Mouse (Mus musculus): ENCODE measurements around the gene Cib4.

Cib4 gene

GRCm38 (mm10) chr5:30518108-30518507 lies 27.5 kb downstream of the Cib4 start:
- no peak for DNase-seq (ENCODE audit: low read depth, low spot score)

- DNase-seq (ENCODE audit: low read depth, low spot score): peak; percentile 29
These were observed 29.3 kb downstream of the Cib4 start for GRCm38 (mm10) chr5:30516376-30516775.

- DNase-seq (ENCODE audit: low read depth, low spot score): no peak
These were observed 32.5 kb downstream of the Cib4 start for GRCm38 (mm10) chr5:30513111-30513510.

- no peak for DNase-seq (ENCODE audit: low read depth, low spot score)
These were observed 48.3 kb downstream of the Cib4 start for GRCm38 (mm10) chr5:30497299-30497698.

GRCm38 (mm10) chr5:30496821-30497220 lies 48.8 kb downstream of the Cib4 start:
- DNase-seq (ENCODE audit: low read depth, low spot score): no peak

GRCm38 (mm10) chr5:30495288-30495687 lies 50.3 kb downstream of the Cib4 start:
- no peak for DNase-seq (ENCODE audit: low read depth, low spot score)

GRCm38 (mm10) chr5:30494606-30495005 lies 51.0 kb downstream of the Cib4 start:
- no peak for DNase-seq (ENCODE audit: low read depth, low spot score)

- DNase-seq (ENCODE audit: low read depth, low spot score): no peak
These were observed 51.9 kb downstream of the Cib4 start for GRCm38 (mm10) chr5:30493723-30494122.

GRCm38 (mm10) chr5:30490845-30491244 lies 54.8 kb downstream of the Cib4 start:
- DNase-seq (ENCODE audit: low read depth, low spot score): no peak

- DNase-seq (ENCODE audit: low read depth, low spot score): no peak
These were observed 55.4 kb downstream of the Cib4 start for GRCm38 (mm10) chr5:30490215-30490614.

GRCm38 (mm10) chr5:30485136-30485535 lies 60.5 kb downstream of the Cib4 start:
- DNase-seq (ENCODE audit: low read depth, low spot score): no peak

- no peak for DNase-seq (ENCODE audit: low read depth, low spot score)
These were observed 61.0 kb downstream of the Cib4 start for GRCm38 (mm10) chr5:30484591-30484990.

- no peak for DNase-seq (ENCODE audit: low read depth, low spot score)
These were observed 62.1 kb downstream of the Cib4 start for GRCm38 (mm10) chr5:30483533-30483932.

- peak; percentile 64 for DNase-seq (ENCODE audit: low read depth, low spot score)
These were observed 63.3 kb downstream of the Cib4 start for GRCm38 (mm10) chr5:30482319-30482718.

- DNase-seq (ENCODE audit: low read depth, low spot score): peak; percentile 34
These were observed 69.1 kb downstream of the Cib4 start for GRCm38 (mm10) chr5:30476534-30476933.

GRCm38 (mm10) chr5:30472148-30472547 lies 73.5 kb downstream of the Cib4 start:
- no peak for DNase-seq (ENCODE audit: low read depth, low spot score)

GRCm38 (mm10) chr5:30470454-30470853 lies 75.2 kb downstream of the Cib4 start:
- DNase-seq (ENCODE audit: low read depth, low spot score): no peak

GRCm38 (mm10) chr5:30466315-30466714 lies 79.3 kb downstream of the Cib4 start:
- no peak for DNase-seq (ENCODE audit: low read depth, low spot score)

- DNase-seq (ENCODE audit: low read depth, low spot score): no peak
These were observed 79.8 kb downstream of the Cib4 start, which contains the start of gene 1700001C02Rik for GRCm38 (mm10) chr5:30465861-30466260. Gene 1700001C02Rik, plus strand, starts transcription at chr5:30466047.

- DNase-seq (ENCODE audit: low read depth, low spot score): no peak
These were observed 83.8 kb downstream of the Cib4 start, which contains the start of gene Otof for GRCm38 (mm10) chr5:30461821-30462220. Gene Otof, minus strand, starts transcription at chr5:30461932.

- DNase-seq (ENCODE audit: low read depth, low spot score): no peak
These were observed 85.5 kb downstream of the Cib4 start for GRCm38 (mm10) chr5:30460155-30460554.

- DNase-seq (ENCODE audit: low read depth, low spot score): no peak
These were observed 89.6 kb downstream of the Cib4 start for GRCm38 (mm10) chr5:30456056-30456455.

GRCm38 (mm10) chr5:30444327-30444895 lies 101.2 kb downstream of the Cib4 start:
- DNase-seq (ENCODE audit: low read depth, low spot score): no peak

GRCm38 (mm10) chr5:30442196-30442595 lies 103.4 kb downstream of the Cib4 start:
- DNase-seq (ENCODE audit: low read depth, low spot score): no peak
